Mouse (Mus musculus) ES-Bruce4 (cell line): ENCODE data around the gene 1810024B03Rik. TPM values are rescaled to one million over a fixed set of nuclear protein-coding genes. Genes with fewer than 3 reads are reported as not detected.
A peak's percentile ranks its signal among the peaks of the same experiment; 100 is the strongest.

ENCODE experiments used
- H3K27ac ChIP-seq: 2 replicates; pipeline ENCODE4 v1.5.1; 2012; ENCODE audit warnings: low read length, inconsistent platforms; ENCODE audit not compliant: insufficient read depth
- H3K27me3 ChIP-seq: 2 replicates; pipeline ENCODE4 v1.6.1; 2012; ENCODE audit warnings: mild to moderate bottlenecking, low read length, inconsistent platforms; ENCODE audit not compliant: control insufficient read depth, poor library complexity, insufficient read depth, severe bottlenecking
- H3K36me3 ChIP-seq: 2 replicates; pipeline ENCODE4 v1.6.1; 2012; ENCODE audit warnings: inconsistent platforms, mild to moderate bottlenecking, low read length, moderate library complexity; ENCODE audit not compliant: control insufficient read depth, poor library complexity, insufficient read depth, severe bottlenecking
- H3K4me1 ChIP-seq: one replicate; pipeline ENCODE4 v1.8.1; 2011; ENCODE audit warnings: low read length; ENCODE audit not compliant: control insufficient read depth, insufficient read depth
- H3K4me3 ChIP-seq: 2 replicates; pipeline ENCODE4 v1.5.1; 2011; ENCODE audit warnings: low read depth, mild to moderate bottlenecking, low read length
- H3K9ac ChIP-seq: 2 replicates; pipeline ENCODE4 v1.6.1; 2012; ENCODE audit warnings: low read depth, mild to moderate bottlenecking, inconsistent platforms; ENCODE audit not compliant: poor library complexity, severe bottlenecking
- H3K9me3 ChIP-seq: replicated peaks from 2 replicates; pipeline ENCODE4 v1.6.1; 2012; ENCODE audit warnings: mild to moderate bottlenecking, low read length, inconsistent platforms; ENCODE audit not compliant: control insufficient read depth, poor library complexity, insufficient read depth, severe bottlenecking
- CTCF ChIP-seq: IDR thresholded peaks from one replicate; pipeline ENCODE4 v1.8.1; 2011; ENCODE audit warnings: low read depth, low read length
- EP300 ChIP-seq: IDR thresholded peaks from 2 replicates; pipeline ENCODE4 v1.6.1; 2011; ENCODE audit warnings: low read depth, low read length; ENCODE audit not compliant: insufficient read depth
- POLR2A ChIP-seq: IDR thresholded peaks from one replicate; pipeline ENCODE4 v1.8.1; 2011; ENCODE audit warnings: low read length; ENCODE audit not compliant: insufficient read depth
- polyA plus RNA-seq: library from polyadenylated mRNA; stranded (reverse); fragments of >200 nt; gene quantifications from 2 replicates; pipeline ENCODE4 v1.2.4, GENCODE M21; 2011; ENCODE audit warnings: low read depth; ENCODE audit not compliant: missing spikeins, insufficient read depth, insufficient read length

The 1810024B03Rik gene
- polyA plus RNA-seq, 1 experiment = 2.4 TPM

DNA sequence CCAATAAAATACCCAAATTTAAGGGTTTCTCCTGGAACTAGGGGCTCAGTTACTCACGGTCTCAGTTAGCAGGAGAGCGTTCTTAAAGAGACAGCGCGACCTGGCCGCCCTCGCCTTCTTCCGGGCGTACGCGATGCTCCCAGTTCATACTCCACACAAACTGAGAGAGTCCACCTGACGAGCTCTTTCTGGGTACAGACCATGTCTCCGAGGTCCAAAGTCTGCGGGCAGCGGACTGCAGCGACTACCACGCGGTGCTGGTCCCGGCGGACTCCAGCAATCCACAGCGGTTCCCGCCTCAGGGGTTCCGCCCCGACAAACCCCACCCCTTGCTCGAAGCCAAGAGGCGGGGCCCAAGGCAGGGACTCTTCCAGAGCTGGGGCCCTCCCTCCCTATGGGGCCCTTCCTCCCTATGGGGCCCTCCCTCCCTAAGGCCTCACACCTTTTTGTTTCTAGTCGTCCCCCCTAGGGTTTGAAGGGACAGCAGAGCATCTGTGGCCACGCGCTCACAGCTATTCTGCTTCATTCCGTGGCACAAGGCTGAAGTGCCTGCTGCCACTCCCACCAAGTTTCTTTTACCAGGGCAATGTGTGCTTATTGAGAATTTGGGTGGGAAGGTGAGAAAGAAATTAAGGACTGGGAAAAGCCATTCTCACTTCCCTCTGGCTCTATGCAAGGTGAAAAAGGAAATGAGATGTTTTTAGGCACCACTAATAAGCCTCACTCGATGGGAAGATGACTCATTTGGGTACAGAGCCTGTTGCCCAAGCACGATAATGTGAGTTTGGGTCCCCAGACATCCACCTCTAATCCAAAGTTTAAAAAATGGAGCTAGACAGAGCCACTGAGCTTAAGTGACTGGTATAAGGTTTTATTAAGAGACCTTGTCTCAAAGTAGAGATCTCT lies 64.7 kb downstream of the 1810024B03Rik start, which contains the start of gene Itpripl1:
TSS of gene Itpripl1 (minus strand) at position 285 of the 906 bp plus-strand sequence.
- Histone ChIP-seq H3K9ac (peak within 1 kb of the TSS; percentile 54), H3K27ac (no peak within 1 kb of the TSS), H3K4me3 (peak within 1 kb of the TSS; percentile 75), H3K36me3 (peaks cover 5% of the 10 kb centered on the region; the same call in 1 of the 2 replicates), H3K27me3 (no peaks in the 10 kb centered on the region; the same call in 1 of the 2 replicates), H3K9me3 (no peaks in the 10 kb centered on the region), H3K4me1 (no peaks in the 10 kb centered on the region)
- no peak for TF ChIP-seq EP300
- TF ChIP-seq POLR2A = peak; percentile 56
- no peak for TF ChIP-seq CTCF

DNA sequence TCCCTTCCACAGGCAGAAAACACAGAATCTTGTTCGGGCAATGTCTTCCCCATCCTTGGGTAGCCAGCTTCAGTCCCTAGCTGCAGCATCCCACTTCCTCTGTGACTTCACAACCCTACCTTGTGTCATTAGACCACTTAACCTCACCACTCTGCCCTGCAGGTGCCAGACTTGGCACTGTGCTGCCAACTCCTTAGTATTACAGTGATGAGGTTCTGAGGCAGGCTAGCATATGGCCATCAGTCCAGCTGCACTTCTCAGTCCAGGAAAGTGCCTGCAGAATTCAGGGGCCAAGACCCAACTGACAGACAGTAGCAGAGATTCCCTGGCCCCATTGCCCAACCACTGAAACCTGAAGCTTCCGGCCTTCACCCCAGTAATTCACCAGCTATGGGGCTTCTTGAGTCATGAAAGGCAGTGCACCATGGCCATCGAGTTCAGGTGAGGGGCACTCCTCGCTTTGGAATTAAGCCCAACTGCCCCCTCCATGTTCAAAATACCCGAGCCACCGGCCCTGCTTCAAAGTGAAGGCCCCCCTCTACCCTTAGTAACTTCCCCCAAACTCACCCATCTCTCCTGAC lies 65.4 kb downstream of the 1810024B03Rik start:
- Histone ChIP-seq H3K27ac (no peak overlapping the region), H3K9me3 (no peaks in the 10 kb centered on the region), H3K9ac (peak overlapping the region; percentile 54), H3K4me1 (no peaks in the 10 kb centered on the region), H3K36me3 (peaks cover 5% of the 10 kb centered on the region; the same call in 1 of the 2 replicates), H3K4me3 (peak overlapping the region; percentile 75), H3K27me3 (no peaks in the 10 kb centered on the region; the same call in 1 of the 2 replicates)
- TF ChIP-seq POLR2A (no peak), CTCF (no peak), EP300 (no peak)

DNA sequence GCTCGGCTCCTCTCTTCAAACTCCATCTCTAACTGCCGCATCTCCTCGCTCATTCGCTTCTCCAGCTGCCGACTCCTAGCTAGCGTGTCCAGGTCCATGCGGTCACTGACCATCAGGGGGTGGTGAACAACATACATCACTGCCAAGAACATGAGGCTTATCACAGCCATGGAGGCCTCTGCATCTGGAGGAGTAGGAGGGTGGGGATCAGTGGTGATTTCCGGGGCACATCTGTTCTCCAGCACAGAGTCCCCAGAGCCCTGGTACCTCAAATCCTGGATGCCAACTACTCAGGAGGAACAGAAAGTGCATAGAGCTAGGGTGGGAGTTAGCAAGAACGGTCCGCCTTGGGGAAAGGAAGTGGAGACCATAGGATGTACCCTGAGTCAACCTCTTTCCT lies 66.0 kb downstream of the 1810024B03Rik start:
- Histone ChIP-seq H3K4me3 (peak overlapping the region; percentile 75; the same call in 1 of the 2 replicates), H3K36me3 (peaks cover 5% of the 10 kb centered on the region; the same call in 1 of the 2 replicates), H3K9ac (no peak overlapping the region), H3K27ac (no peak overlapping the region), H3K4me1 (no peaks in the 10 kb centered on the region), H3K27me3 (no peaks in the 10 kb centered on the region; the same call in 1 of the 2 replicates), H3K9me3 (no peaks in the 10 kb centered on the region)
- TF ChIP-seq CTCF = no peak
- TF ChIP-seq POLR2A = no peak
- no peak for TF ChIP-seq EP300

GRCm38 (mm10) chr2:127140011-127140410 lies 68.1 kb downstream of the 1810024B03Rik start:
- no peak overlapping the region for H3K9ac ChIP-seq
- peaks cover 2% of the 10 kb centered on the region for H3K4me1 ChIP-seq
- peaks cover 5% of the 10 kb centered on the region; the same call in 1 of the 2 replicates for H3K36me3 ChIP-seq
- H3K27ac ChIP-seq = no peak overlapping the region
- no peak overlapping the region for H3K4me3 ChIP-seq
- TF ChIP-seq CTCF (no peak), EP300 (no peak), POLR2A (no peak)
- no peaks in the 10 kb centered on the region for H3K27me3 ChIP-seq
- H3K9me3 ChIP-seq = no peaks in the 10 kb centered on the region

- TF ChIP-seq EP300 (no peak), POLR2A (no peak), CTCF (no peak)
- peaks cover 2% of the 10 kb centered on the region for H3K4me1 ChIP-seq
- H3K27ac ChIP-seq = no peak overlapping the region
- no peaks in the 10 kb centered on the region for H3K27me3 ChIP-seq
- H3K4me3 ChIP-seq = no peak overlapping the region
- H3K9me3 ChIP-seq = no peaks in the 10 kb centered on the region
- no peak overlapping the region for H3K9ac ChIP-seq
- peaks cover 5% of the 10 kb centered on the region; the same call in 1 of the 2 replicates for H3K36me3 ChIP-seq
Measured at GRCm38 (mm10) chr2:127139605-127140004, 68.5 kb downstream of the 1810024B03Rik start.
